Mouse (Mus musculus): ENCODE measurements around the gene Peg10. TPM values are rescaled to one million over a fixed set of nuclear protein-coding genes. Genes with fewer than 3 reads are reported as not detected.

Gene Peg10
- total and polyA plus RNA-seq, 3 experiments: not detected

DNA sequence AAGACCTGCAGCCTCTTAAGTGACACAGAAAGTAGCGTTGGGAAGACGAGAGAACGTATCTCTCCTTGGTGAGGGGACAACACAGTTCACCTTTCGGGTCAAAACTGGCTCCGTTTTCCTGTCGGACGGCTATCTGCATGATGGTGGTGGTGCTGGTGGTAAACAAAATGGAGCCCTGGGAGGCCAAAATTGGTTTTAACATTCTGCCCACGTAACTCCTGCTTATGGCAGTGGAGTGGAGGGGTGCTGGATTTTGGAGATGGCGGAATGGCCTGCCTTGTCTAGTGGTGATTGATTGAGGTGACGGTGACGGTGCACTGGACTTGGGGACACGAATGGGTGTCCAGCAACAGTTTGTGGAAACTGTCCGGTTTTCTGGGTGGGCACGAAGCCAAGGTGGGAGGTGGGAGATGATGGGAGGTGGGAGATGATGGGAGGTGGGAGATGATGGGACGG lies 1.4 kb downstream of the Peg10 start:
- Histone ChIP-seq H3K79me2 (replicated peaks; ENCODE audit: control insufficient read depth, extremely low read depth, insufficient read depth, poor library complexity, severe bottlenecking) (no peaks in the 10 kb centered on the region), H3K27me3 (replicated peaks) (no peaks in the 10 kb centered on the region), H3K36me3 (replicated peaks in 1 of 2; ENCODE audit: control insufficient read depth in 1 of 2, insufficient read depth in 1 of 2, low read length in 1 of 2) (no peaks in the 10 kb centered on the region), H3K4me1 (ENCODE audit: control insufficient read depth in 1 of 2, insufficient read depth in 2 of 2) (no peaks in the 10 kb centered on the region), H3K9ac (ENCODE audit: insufficient read depth, low read depth) (no peak overlapping the region), H3K27ac (ENCODE audit: insufficient read depth, low read depth) (no peak overlapping the region), H3K4me2 (ENCODE audit: insufficient read depth, low read depth, poor library complexity, severe bottlenecking) (no peak overlapping the region), H3K4me3 (replicated peaks in 1 of 3; ENCODE audit: low read depth in 2 of 3, low read length in 2 of 3, poor library complexity in 1 of 3) (no peak overlapping the region), H3K9me3 (replicated peaks; ENCODE audit: low read length) (peaks cover 25% of the 10 kb centered on the region)
- no peak for TF ChIP-seq MXI1 (IDR thresholded peaks at IDR 0.05; ENCODE audit: low read depth, low read length)
- TF ChIP-seq MAFK (IDR thresholded peaks at IDR 0.05; ENCODE audit: insufficient replicate concordance, low read length): no peak
- no peak for TF ChIP-seq UBTF (IDR thresholded peaks at IDR 0.05; ENCODE audit: low read depth, low read length)
- TF ChIP-seq RAD21 (IDR thresholded peaks at IDR 0.05; ENCODE audit: low read depth, low read length): no peak
- dilution Hi-C loops (cut with MboI; ENCODE audit: extremely low pct_ligation_motif_present, extremely low pct_unique_long_range_greater_than_20kb, low sequenced_read_pairs) (no loop called here), in situ Hi-C loops (cut with MboI; ENCODE audit: low pct_ligation_motif_present, low pct_unique_long_range_greater_than_20kb, low sequenced_read_pairs) (no loop called here)
- no peak for DNase-seq (ENCODE audit: extremely low read depth)

DNA sequence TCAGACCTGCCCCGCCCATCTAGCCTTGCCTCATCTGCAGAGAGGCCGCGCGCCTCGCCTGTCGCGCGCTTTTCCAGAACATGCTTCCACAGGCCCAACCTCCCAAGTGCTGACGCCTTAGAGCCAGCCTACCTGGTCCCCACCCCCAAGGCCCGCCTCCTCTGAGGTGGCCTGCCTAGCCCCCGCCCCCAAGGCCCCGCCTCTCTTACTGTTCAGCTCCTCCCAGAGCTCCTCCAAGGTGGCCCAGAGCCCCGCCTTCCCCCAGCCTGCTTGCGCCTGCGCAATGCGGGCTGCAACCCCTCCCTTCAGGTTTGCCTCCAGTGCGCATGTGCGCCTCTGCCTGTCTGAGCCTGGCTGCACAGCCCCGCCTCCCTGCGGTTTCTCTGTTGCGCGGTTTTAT lies 2.0 kb downstream of the Peg10 start:
- Histone ChIP-seq H3K36me3 (replicated peaks in 1 of 2; ENCODE audit: control insufficient read depth in 1 of 2, insufficient read depth in 1 of 2, low read length in 1 of 2) (no peaks in the 10 kb centered on the region), H3K79me2 (replicated peaks; ENCODE audit: control insufficient read depth, extremely low read depth, insufficient read depth, poor library complexity, severe bottlenecking) (no peaks in the 10 kb centered on the region), H3K4me1 (ENCODE audit: control insufficient read depth in 1 of 2, insufficient read depth in 2 of 2) (no peaks in the 10 kb centered on the region), H3K4me3 (replicated peaks in 1 of 3; ENCODE audit: low read depth in 2 of 3, low read length in 2 of 3, poor library complexity in 1 of 3) (no peak overlapping the region), H3K27ac (ENCODE audit: insufficient read depth, low read depth) (no peak overlapping the region), H3K27me3 (replicated peaks) (no peaks in the 10 kb centered on the region), H3K9me3 (replicated peaks; ENCODE audit: low read length) (peaks cover 25% of the 10 kb centered on the region), H3K9ac (ENCODE audit: insufficient read depth, low read depth) (no peak overlapping the region), H3K4me2 (ENCODE audit: insufficient read depth, low read depth, poor library complexity, severe bottlenecking) (no peak overlapping the region)
- no peak for DNase-seq (ENCODE audit: extremely low read depth)
- in situ Hi-C loops (cut with MboI; ENCODE audit: low pct_ligation_motif_present, low pct_unique_long_range_greater_than_20kb, low sequenced_read_pairs) (no loop called here), dilution Hi-C loops (cut with MboI; ENCODE audit: extremely low pct_ligation_motif_present, extremely low pct_unique_long_range_greater_than_20kb, low sequenced_read_pairs) (no loop called here)
- no peak for TF ChIP-seq USF1 (IDR thresholded peaks at IDR 0.05; ENCODE audit: low read depth, low read length)
- TF ChIP-seq MXI1 (IDR thresholded peaks at IDR 0.05; ENCODE audit: low read depth, low read length): no peak
- no peak for TF ChIP-seq ZKSCAN1 (IDR thresholded peaks at IDR 0.05; ENCODE audit: borderline replicate concordance, low read depth, low read length)
- TF ChIP-seq RCOR1 (conservative IDR thresholded peaks at IDR 0.05; ENCODE audit: low read depth, low read length): no peak

DNA sequence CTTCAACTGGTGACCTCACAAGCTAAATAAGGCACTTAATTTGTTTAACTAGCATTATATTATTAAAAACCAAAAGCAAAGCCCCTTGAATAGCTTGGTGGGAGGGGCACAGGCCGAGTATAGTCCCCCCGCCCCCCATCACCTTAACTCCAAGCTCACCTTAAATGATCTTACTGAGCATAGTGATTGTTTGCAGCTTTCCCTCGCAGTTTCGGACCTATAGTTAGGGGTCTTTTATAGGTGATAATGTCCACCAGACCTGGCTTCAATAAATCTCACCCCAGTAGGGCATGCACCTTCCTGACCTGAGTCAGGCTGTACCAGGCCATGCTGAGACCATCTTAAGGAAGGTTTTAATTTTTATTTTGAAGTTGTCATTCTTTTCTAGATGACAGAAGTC lies 4.2 kb downstream of the Peg10 start:
- H3K4me3 ChIP-seq (replicated peaks in 1 of 3; ENCODE audit: low read depth in 2 of 3, low read length in 2 of 3, poor library complexity in 1 of 3): no peak overlapping the region
- no peaks in the 10 kb centered on the region for H3K36me3 ChIP-seq (replicated peaks in 1 of 2; ENCODE audit: control insufficient read depth in 1 of 2, insufficient read depth in 1 of 2, low read length in 1 of 2)
- in situ Hi-C loops (cut with MboI; ENCODE audit: low pct_ligation_motif_present, low pct_unique_long_range_greater_than_20kb, low sequenced_read_pairs) (no loop called here), dilution Hi-C loops (cut with MboI; ENCODE audit: extremely low pct_ligation_motif_present, extremely low pct_unique_long_range_greater_than_20kb, low sequenced_read_pairs) (no loop called here)
- no peak overlapping the region for H3K27ac ChIP-seq (ENCODE audit: insufficient read depth, low read depth)
- no peak overlapping the region for H3K9ac ChIP-seq (ENCODE audit: insufficient read depth, low read depth)
- no peak for TF ChIP-seq HCFC1 (IDR thresholded peaks at IDR 0.05; ENCODE audit: low read depth, low read length)
- no peak for TF ChIP-seq CHD1 (IDR thresholded peaks at IDR 0.05; ENCODE audit: low read depth, low read length)
- DNase-seq (ENCODE audit: extremely low read depth): no peak
- H3K4me2 ChIP-seq (ENCODE audit: insufficient read depth, low read depth, poor library complexity, severe bottlenecking): no peak overlapping the region
- H3K9me3 ChIP-seq (replicated peaks; ENCODE audit: low read length): peaks cover 25% of the 10 kb centered on the region
- no peaks in the 10 kb centered on the region for H3K79me2 ChIP-seq (replicated peaks; ENCODE audit: control insufficient read depth, extremely low read depth, insufficient read depth, poor library complexity, severe bottlenecking)
- H3K4me1 ChIP-seq (ENCODE audit: control insufficient read depth in 1 of 2, insufficient read depth in 2 of 2): no peaks in the 10 kb centered on the region
- no peaks in the 10 kb centered on the region for H3K27me3 ChIP-seq (replicated peaks)
